Mouse (Mus musculus) stomach, postnatal 0 days (tissue): ENCODE results near the gene P2ry4. TPM values are rescaled to one million over a fixed set of nuclear protein-coding genes. Genes with fewer than 3 reads are reported as not detected.

ENCODE experiments used
- ATAC-seq: fragments of 200-750 bp; cut with Nextera tagmentation; 2 replicates; pipeline ENCODE4 v1.8.0; 2017; ENCODE audit not compliant: low FRiP score, low TSS enrichment
- DNase-seq: peaks from one replicate; pipeline ENCODE4 v3.0.0-alpha.2; 2016; ENCODE audit warnings: low spot score
- H3K27ac ChIP-seq: fragments of 300-500 bp; sonication (generic); replicated peaks from 2 replicates; pipeline ENCODE4 v1.5.1; 2014; ENCODE audit warnings: mild to moderate bottlenecking, control low read depth
- H3K27me3 ChIP-seq: fragments of 300-500 bp; sonication (generic); 2 replicates; pipeline ENCODE4 v1.6.1; 2014; ENCODE audit warnings: low read length; ENCODE audit not compliant: control insufficient read depth, insufficient read depth
- H3K36me3 ChIP-seq: fragments of 300-500 bp; sonication (generic); 2 replicates; pipeline ENCODE4 v1.6.1; 2014; ENCODE audit warnings: low read length, mixed read lengths; ENCODE audit not compliant: control insufficient read depth, insufficient read depth
- H3K4me1 ChIP-seq: fragments of 300-500 bp; sonication (generic); replicated peaks from 2 replicates; pipeline ENCODE4 v1.6.1; 2014; ENCODE audit warnings: antibody characterized with exemption; ENCODE audit not compliant: control insufficient read depth, insufficient read depth
- H3K4me2 ChIP-seq: fragments of 300-500 bp; sonication (generic); replicated peaks from 2 replicates; pipeline ENCODE4 v1.6.1; 2014; ENCODE audit warnings: low read depth, mild to moderate bottlenecking, control low read depth, moderate library complexity
- H3K4me3 ChIP-seq: fragments of 300-500 bp; sonication (generic); 2 replicates; pipeline ENCODE4 v1.5.1; 2014; ENCODE audit warnings: low read depth, low read length, control low read depth
- H3K9ac ChIP-seq: fragments of 300-500 bp; sonication (generic); 2 replicates; pipeline ENCODE4 v1.6.1; 2014; ENCODE audit warnings: mild to moderate bottlenecking, low read length, control low read depth, mixed read lengths
- H3K9me3 ChIP-seq: fragments of 300-500 bp; sonication (generic); 2 replicates; pipeline ENCODE4 v1.6.1; 2016; ENCODE audit warnings: low read length; ENCODE audit not compliant: control insufficient read depth
- CTCF ChIP-seq: IDR thresholded peaks from 2 replicates; pipeline ENCODE4 v1.5.1; 2016; ENCODE audit warnings: antibody characterized with exemption, low read depth, mild to moderate bottlenecking, moderate library complexity
- EP300 ChIP-seq: optimal IDR thresholded peaks from 2 replicates; pipeline ENCODE3; 2016; ENCODE audit warnings: antibody characterized with exemption
- WGBS: fragments of 180-500 bp; shearing (Covaris S2); extraction: QIAGEN DNeasy Blood & Tissue Kit; methylation state at CpG from one replicate; pipeline ENCODE4 v1.1.7; 2014; 5-methylcytosine and 5-hydroxymethylcytosine counted together
- polyA plus RNA-seq: library from polyadenylated mRNA; unstranded; fragments of >200 nt; fragmentation: Nextera tagmentation; extraction: Ambion mirVana; gene quantifications from 2 replicates; pipeline ENCODE4 v1.2.1, GENCODE M21; 2015

P2ry4 gene
- polyA plus RNA-seq, 1 experiment from 2014 or later = 3.0 TPM

DNA sequence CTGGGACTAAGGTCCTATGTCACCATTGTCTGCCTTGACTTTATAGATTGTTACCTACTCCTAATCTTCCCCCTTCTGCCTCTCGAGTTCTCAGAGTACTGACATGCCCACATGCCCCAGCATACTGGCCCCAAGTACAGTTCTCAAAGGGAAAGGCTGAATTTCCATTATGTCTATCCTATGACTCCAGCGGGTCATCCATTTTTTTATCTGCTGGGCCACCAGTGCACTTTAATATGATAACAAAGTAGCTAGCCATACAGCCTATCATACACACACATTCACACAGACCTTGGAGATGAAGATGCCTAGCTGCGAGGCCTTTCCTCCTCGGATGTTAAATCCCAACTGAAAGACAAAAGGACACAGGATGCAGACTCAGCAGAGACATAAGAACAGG is 29.6 kb upstream of the P2ry4 start:
- DNase-seq = no peak
- WGBS = 98% methylated on average over 4 of the region's 4 CpGs
- no peaks in the 10 kb centered on the region for H3K36me3 ChIP-seq

DNA sequence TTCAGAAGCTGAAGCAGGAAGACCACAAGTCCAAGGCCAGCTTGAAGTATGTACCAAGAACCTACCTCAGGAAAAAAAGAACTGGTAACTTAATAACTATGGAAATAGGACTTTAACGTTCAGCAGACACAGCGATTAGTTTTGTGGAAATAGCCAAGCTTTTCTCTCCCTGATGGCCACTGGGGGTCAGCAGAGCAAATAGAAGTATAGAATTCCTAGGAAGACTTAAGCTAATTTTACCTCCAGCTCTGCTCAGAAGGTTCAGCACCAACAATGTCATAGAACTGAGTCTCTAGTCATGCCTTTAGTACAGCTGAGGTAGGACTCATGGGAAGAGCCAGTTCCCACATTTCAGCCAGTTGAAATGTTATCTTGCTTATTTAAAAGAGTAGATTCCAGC is 26.7 kb upstream of the P2ry4 start:
- 55% methylated on average over 2 of the region's 2 CpGs for WGBS
- Histone ChIP-seq H3K9ac (no peak overlapping the region), H3K4me1 (no peaks in the 10 kb centered on the region), H3K27me3 (no peaks in the 10 kb centered on the region), H3K4me3 (no peak overlapping the region), H3K4me2 (no peak overlapping the region), H3K9me3 (no peaks in the 10 kb centered on the region), H3K36me3 (no peaks in the 10 kb centered on the region), H3K27ac (no peak overlapping the region)
- no peak for ATAC-seq
- no peak for DNase-seq
- TF ChIP-seq CTCF = peak; percentile 45
- no peak for TF ChIP-seq EP300

More for the DNA sequence above, 29.6 kb upstream of the P2ry4 start:
- no peaks in the 10 kb centered on the region for H3K27me3 ChIP-seq
- H3K27ac ChIP-seq = no peak overlapping the region
- H3K9me3 ChIP-seq = no peaks in the 10 kb centered on the region
- H3K4me1 ChIP-seq = no peaks in the 10 kb centered on the region
- no peak overlapping the region for H3K9ac ChIP-seq
- H3K4me2 ChIP-seq = no peak overlapping the region
- no peak for TF ChIP-seq CTCF
- TF ChIP-seq EP300 = no peak
- no peak for ATAC-seq
- no peak overlapping the region for H3K4me3 ChIP-seq

DNA sequence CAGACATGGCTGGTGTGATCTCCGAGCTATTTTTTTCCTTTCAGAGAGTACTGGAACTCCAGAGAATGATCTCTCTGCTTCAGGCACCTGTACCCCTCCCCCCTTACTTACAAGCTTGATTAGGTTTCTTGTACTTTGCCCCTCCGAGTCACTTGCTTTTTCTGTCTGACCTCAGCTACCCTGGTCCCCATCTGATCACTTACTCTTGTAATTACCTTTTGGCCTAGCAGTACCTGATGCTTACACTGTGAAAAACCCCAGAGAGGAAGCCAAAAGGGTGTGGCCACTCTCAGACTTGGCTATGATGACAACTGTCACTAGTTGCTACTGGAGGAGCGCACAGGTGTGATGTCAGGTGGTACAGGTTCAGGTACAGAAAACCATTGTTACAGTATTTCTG is 23.8 kb upstream of the P2ry4 start:
- WGBS = 48% methylated on average over 3 of the region's 3 CpGs
- H3K36me3 ChIP-seq = no peaks in the 10 kb centered on the region
- H3K4me2 ChIP-seq = no peak overlapping the region
- no peak overlapping the region for H3K9ac ChIP-seq
- ATAC-seq (peak; percentile 29; the same call in 1 of the 2 replicates), DNase-seq (peak; percentile 13)
- no peaks in the 10 kb centered on the region for H3K27me3 ChIP-seq
- H3K4me1 ChIP-seq = no peaks in the 10 kb centered on the region
- no peak overlapping the region for H3K27ac ChIP-seq
- TF ChIP-seq EP300 (no peak), CTCF (no peak)
- no peak overlapping the region for H3K4me3 ChIP-seq
- no peaks in the 10 kb centered on the region for H3K9me3 ChIP-seq

DNA sequence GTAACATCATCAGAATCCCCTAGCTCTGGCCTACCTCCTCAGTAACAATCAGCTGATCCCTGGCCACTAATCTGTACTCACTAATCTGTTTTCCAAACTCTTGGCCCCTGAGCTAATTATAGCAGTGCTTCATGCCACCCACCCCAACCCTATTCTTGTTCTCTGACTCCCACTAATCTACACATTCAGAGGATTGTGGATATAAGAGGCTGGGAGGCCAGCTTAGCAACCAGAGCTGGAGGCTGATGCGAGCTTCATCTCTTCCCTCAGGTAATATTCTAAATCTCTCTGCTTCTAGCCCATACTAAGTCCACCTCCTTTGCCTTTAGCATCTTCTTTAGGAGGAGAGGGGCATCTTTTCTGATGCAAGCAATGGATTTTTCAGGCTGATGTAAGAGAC is 10.6 kb upstream of the P2ry4 start, which contains the start of gene Arr3:
Arr3 (plus strand) TSS at position 184 of the 400 bp plus-strand sequence.
- H3K36me3 ChIP-seq = no peaks in the 10 kb centered on the region
- H3K9ac ChIP-seq = no peak within 1 kb of the TSS
- no peaks in the 10 kb centered on the region for H3K4me1 ChIP-seq
- H3K9me3 ChIP-seq = no peaks in the 10 kb centered on the region
- no peaks in the 10 kb centered on the region for H3K27me3 ChIP-seq
- ATAC-seq (no peak), DNase-seq (no peak)
- 85% methylated on average over 1 of the region's 1 CpGs for WGBS
- H3K4me3 ChIP-seq = no peak within 1 kb of the TSS
- TF ChIP-seq CTCF (no peak), EP300 (no peak)
- H3K27ac ChIP-seq = no peak within 1 kb of the TSS
- no peak within 1 kb of the TSS for H3K4me2 ChIP-seq

DNA sequence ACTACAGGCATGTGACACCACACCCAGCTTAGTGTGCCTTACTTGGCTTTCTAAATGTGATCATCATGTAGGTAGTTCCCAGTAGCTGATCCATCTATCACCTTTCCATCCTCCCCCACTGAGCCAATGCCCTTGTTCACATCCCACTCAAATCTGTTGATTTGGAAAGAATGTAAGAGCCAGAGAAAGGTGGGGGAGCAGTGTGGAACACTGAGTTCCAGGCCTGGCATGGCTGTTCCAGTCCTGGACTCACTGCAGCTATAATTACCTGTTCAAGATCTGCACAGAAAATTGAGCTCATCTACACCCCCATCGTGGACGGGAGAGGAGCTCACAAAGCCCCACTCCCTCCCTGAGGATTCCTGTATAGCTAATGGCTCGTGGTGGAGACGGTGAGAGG is 5.1 kb upstream of the P2ry4 start:
- no peaks in the 10 kb centered on the region for H3K4me1 ChIP-seq
- no peak overlapping the region for H3K9ac ChIP-seq
- ATAC-seq = no peak
- H3K36me3 ChIP-seq = no peaks in the 10 kb centered on the region
- TF ChIP-seq EP300 (no peak), CTCF (no peak)
- no peak overlapping the region for H3K4me2 ChIP-seq
- H3K27me3 ChIP-seq = no peaks in the 10 kb centered on the region
- no peaks in the 10 kb centered on the region for H3K9me3 ChIP-seq
- no peak overlapping the region for H3K4me3 ChIP-seq
- WGBS = 69% methylated on average over 4 of the region's 4 CpGs
- no peak for DNase-seq
- H3K27ac ChIP-seq = no peak overlapping the region

DNA sequence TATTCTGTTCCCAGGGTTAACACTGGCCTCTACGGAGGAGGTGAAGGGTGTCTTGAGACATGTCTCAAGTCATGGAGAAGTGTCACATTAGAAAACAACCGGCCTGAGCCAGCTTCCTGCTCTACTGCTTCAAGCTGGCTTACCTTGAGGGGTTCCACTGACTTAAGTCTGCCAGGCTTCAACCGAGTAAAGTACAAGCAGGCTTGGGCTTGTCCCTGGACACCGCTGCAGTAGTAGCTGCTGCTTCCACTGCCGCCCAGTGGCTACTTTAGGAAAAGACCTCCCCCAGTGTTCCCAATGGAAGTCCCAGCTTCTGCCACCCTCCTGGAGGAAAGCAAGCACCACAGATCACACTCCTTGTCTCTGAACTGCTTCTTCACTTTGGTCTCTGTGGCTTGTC is 2.8 kb upstream of the P2ry4 start:
- H3K36me3 ChIP-seq = no peaks in the 10 kb centered on the region
- H3K27me3 ChIP-seq = no peaks in the 10 kb centered on the region

More for the DNA sequence above, 2.8 kb upstream of the P2ry4 start:
- 18% methylated on average over 5 of the region's 5 CpGs for WGBS
- no peaks in the 10 kb centered on the region for H3K4me1 ChIP-seq
- peak; percentile 44 for DNase-seq
- H3K4me2 ChIP-seq = no peak overlapping the region
- H3K27ac ChIP-seq = no peak overlapping the region
- H3K9me3 ChIP-seq = no peaks in the 10 kb centered on the region
- ATAC-seq = 0 out of 2 replicates have a peak, but pooled peaks have one; percentile 6
- H3K4me3 ChIP-seq = no peak overlapping the region
- TF ChIP-seq CTCF (peak; percentile 71), EP300 (no peak)
- H3K9ac ChIP-seq = no peak overlapping the region
